Mouse (Mus musculus): ENCODE measurements around the gene Aes. TPM values are rescaled to one million over a fixed set of nuclear protein-coding genes. Genes with fewer than 3 reads are reported as not detected.

Gene Aes
- polyA plus RNA-seq, 1 experiment from 2014 or later, result 280 TPM

DNA sequence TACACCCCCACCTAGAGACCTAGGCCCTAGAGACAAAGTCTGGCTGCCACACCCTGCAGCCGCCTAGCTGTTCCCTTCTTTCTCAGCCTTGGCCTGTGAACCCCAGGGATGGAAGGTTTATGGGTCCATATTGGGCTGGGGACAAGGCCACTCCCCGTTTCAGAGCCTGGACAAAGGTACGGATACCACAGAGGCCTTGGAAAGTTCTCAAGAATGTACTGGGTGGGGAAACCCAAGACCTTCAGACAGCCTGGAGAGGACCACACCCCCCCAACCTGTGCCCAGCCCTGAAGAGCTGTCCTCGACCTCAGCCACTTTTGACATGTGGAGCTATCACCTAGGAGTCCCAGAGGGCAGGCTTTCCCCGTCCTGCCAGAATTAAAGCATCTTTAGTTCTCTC is 10.3 kb upstream of the Aes start:
- H3K4me2 ChIP-seq (replicated peaks; ENCODE audit: low read depth, low read length), result no peak overlapping the region
- no peaks in the 10 kb centered on the region for H3K36me3 ChIP-seq (ENCODE audit: control insufficient read depth, insufficient read depth, low read length)
- no peak for ATAC-seq (ENCODE audit: low FRiP score)
- no peak overlapping the region for H3K9ac ChIP-seq (ENCODE audit: low read depth, low read length)
- no peaks in the 10 kb centered on the region for H3K27me3 ChIP-seq (ENCODE audit: control insufficient read depth, insufficient read depth, low read length)
- H3K4me1 ChIP-seq (replicated peaks; ENCODE audit: control insufficient read depth, insufficient read depth, low read length), result peaks cover 4% of the 10 kb centered on the region
- no peak for DNase-seq (ENCODE audit: low spot score)
- no peak overlapping the region for H3K27ac ChIP-seq (ENCODE audit: low read depth, low read length)
- WGBS, result 66% methylated on average over 5 of the region's 5 CpGs
- no peaks in the 10 kb centered on the region for H3K9me3 ChIP-seq (ENCODE audit: control insufficient read depth, low read length)
- no peak overlapping the region for H3K4me3 ChIP-seq (ENCODE audit: low read depth, low read length)

GRCm38 (mm10) chr10:81550257-81550656 is 9.0 kb upstream of the Aes start:
- Histone ChIP-seq H3K36me3 (ENCODE audit: control insufficient read depth, insufficient read depth, low read length) (no peaks in the 10 kb centered on the region), H3K27me3 (ENCODE audit: control insufficient read depth, insufficient read depth, low read length) (no peaks in the 10 kb centered on the region), H3K9me3 (ENCODE audit: control insufficient read depth, low read length) (no peaks in the 10 kb centered on the region), H3K27ac (ENCODE audit: low read depth, low read length) (no peak overlapping the region), H3K4me3 (ENCODE audit: low read depth, low read length) (no peak overlapping the region), H3K4me2 (replicated peaks; ENCODE audit: low read depth, low read length) (no peak overlapping the region), H3K9ac (ENCODE audit: low read depth, low read length) (no peak overlapping the region), H3K4me1 (replicated peaks; ENCODE audit: control insufficient read depth, insufficient read depth, low read length) (no peaks in the 10 kb centered on the region)
- no peak for ATAC-seq (ENCODE audit: low FRiP score)
- DNase-seq (ENCODE audit: low spot score), result peak; percentile 82
- 13% methylated on average over 7 of the region's 7 CpGs for WGBS

- Histone ChIP-seq H3K27me3 (ENCODE audit: control insufficient read depth, insufficient read depth, low read length) (no peaks in the 10 kb centered on the region), H3K4me3 (ENCODE audit: low read depth, low read length) (no peak overlapping the region), H3K36me3 (ENCODE audit: control insufficient read depth, insufficient read depth, low read length) (no peaks in the 10 kb centered on the region), H3K27ac (ENCODE audit: low read depth, low read length) (no peak overlapping the region), H3K9me3 (ENCODE audit: control insufficient read depth, low read length) (no peaks in the 10 kb centered on the region), H3K9ac (ENCODE audit: low read depth, low read length) (no peak overlapping the region), H3K4me2 (replicated peaks; ENCODE audit: low read depth, low read length) (no peak overlapping the region), H3K4me1 (replicated peaks; ENCODE audit: control insufficient read depth, insufficient read depth, low read length) (no peaks in the 10 kb centered on the region)
- ATAC-seq (ENCODE audit: low FRiP score) (peak; percentile 64), DNase-seq (ENCODE audit: low spot score) (peak; percentile 82)
- WGBS, result 9% methylated on average over 12 of the region's 12 CpGs
Measured at GRCm38 (mm10) chr10:81551597-81552102, 7.6 kb upstream of the Aes start.

- Histone ChIP-seq H3K27me3 (ENCODE audit: control insufficient read depth, insufficient read depth, low read length) (no peaks in the 10 kb centered on the region), H3K9me3 (ENCODE audit: control insufficient read depth, low read length) (no peaks in the 10 kb centered on the region), H3K4me3 (ENCODE audit: low read depth, low read length) (no peak overlapping the region), H3K27ac (ENCODE audit: low read depth, low read length) (no peak overlapping the region), H3K4me2 (replicated peaks; ENCODE audit: low read depth, low read length) (no peak overlapping the region), H3K36me3 (ENCODE audit: control insufficient read depth, insufficient read depth, low read length) (no peaks in the 10 kb centered on the region), H3K9ac (ENCODE audit: low read depth, low read length) (no peak overlapping the region), H3K4me1 (replicated peaks; ENCODE audit: control insufficient read depth, insufficient read depth, low read length) (no peaks in the 10 kb centered on the region)
- DNase-seq (ENCODE audit: low spot score) (peak; percentile 47), ATAC-seq (ENCODE audit: low FRiP score) (no peak)
- WGBS, result 83% methylated on average over 5 of the region's 5 CpGs
Measured at GRCm38 (mm10) chr10:81553232-81553631, 6.1 kb upstream of the Aes start.

GRCm38 (mm10) chr10:81553807-81554755 is 5.2 kb upstream of the Aes start:
- H3K9me3 ChIP-seq (ENCODE audit: control insufficient read depth, low read length), result no peaks in the 10 kb centered on the region
- DNase-seq (ENCODE audit: low spot score) (no peak), ATAC-seq (ENCODE audit: low FRiP score) (no peak)
- 84% methylated on average over 6 of the region's 6 CpGs for WGBS
- H3K27ac ChIP-seq (ENCODE audit: low read depth, low read length), result no peak overlapping the region
- no peak overlapping the region for H3K9ac ChIP-seq (ENCODE audit: low read depth, low read length)
- H3K4me3 ChIP-seq (ENCODE audit: low read depth, low read length), result no peak overlapping the region
- H3K4me2 ChIP-seq (replicated peaks; ENCODE audit: low read depth, low read length), result no peak overlapping the region
- H3K36me3 ChIP-seq (ENCODE audit: control insufficient read depth, insufficient read depth, low read length), result no peaks in the 10 kb centered on the region
- no peaks in the 10 kb centered on the region for H3K27me3 ChIP-seq (ENCODE audit: control insufficient read depth, insufficient read depth, low read length)
- no peaks in the 10 kb centered on the region for H3K4me1 ChIP-seq (replicated peaks; ENCODE audit: control insufficient read depth, insufficient read depth, low read length)

GRCm38 (mm10) chr10:81556282-81556681 is 3.0 kb upstream of the Aes start:
- H3K9me3 ChIP-seq (ENCODE audit: control insufficient read depth, low read length), result no peaks in the 10 kb centered on the region
- no peak overlapping the region for H3K9ac ChIP-seq (ENCODE audit: low read depth, low read length)
- 72% methylated on average over 3 of the region's 3 CpGs for WGBS
- H3K36me3 ChIP-seq (ENCODE audit: control insufficient read depth, insufficient read depth, low read length), result no peaks in the 10 kb centered on the region
- H3K4me2 ChIP-seq (replicated peaks; ENCODE audit: low read depth, low read length), result no peak overlapping the region
- H3K4me1 ChIP-seq (replicated peaks; ENCODE audit: control insufficient read depth, insufficient read depth, low read length), result 0 out of 2 replicates have a peak, but pooled peaks cover 3% of the 10 kb centered on the region
- ATAC-seq (ENCODE audit: low FRiP score), result no peak
- no peaks in the 10 kb centered on the region for H3K27me3 ChIP-seq (ENCODE audit: control insufficient read depth, insufficient read depth, low read length)
- DNase-seq (ENCODE audit: low spot score), result no peak
- H3K27ac ChIP-seq (ENCODE audit: low read depth, low read length), result no peak overlapping the region
- no peak overlapping the region for H3K4me3 ChIP-seq (ENCODE audit: low read depth, low read length)

DNA sequence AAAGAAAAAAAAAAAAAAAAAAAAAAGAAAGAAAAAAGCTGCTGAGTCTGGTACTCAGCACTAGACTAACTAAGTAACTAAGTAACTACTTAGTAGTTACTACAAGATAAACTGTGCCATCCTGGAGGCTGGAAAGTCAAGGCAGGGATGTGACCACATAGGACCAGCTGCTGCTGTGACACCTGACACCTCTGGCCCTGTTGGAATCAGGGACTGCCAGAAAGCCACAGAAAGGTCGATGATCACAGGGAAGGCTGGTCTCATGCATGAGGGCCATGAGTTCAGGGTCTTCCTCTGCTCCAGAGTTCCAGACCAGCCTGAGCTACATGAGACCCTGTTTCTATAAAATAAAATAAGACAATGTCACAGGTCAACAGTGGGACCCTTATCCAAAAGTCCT is 1.8 kb upstream of the Aes start:
- Histone ChIP-seq H3K9ac (ENCODE audit: low read depth, low read length) (no peak overlapping the region), H3K4me1 (replicated peaks; ENCODE audit: control insufficient read depth, insufficient read depth, low read length) (peaks cover 6% of the 10 kb centered on the region; the same call in 1 of the 2 replicates), H3K4me2 (replicated peaks; ENCODE audit: low read depth, low read length) (no peak overlapping the region), H3K36me3 (ENCODE audit: control insufficient read depth, insufficient read depth, low read length) (no peaks in the 10 kb centered on the region), H3K27ac (ENCODE audit: low read depth, low read length) (no peak overlapping the region), H3K9me3 (ENCODE audit: control insufficient read depth, low read length) (no peaks in the 10 kb centered on the region), H3K4me3 (ENCODE audit: low read depth, low read length) (no peak overlapping the region), H3K27me3 (ENCODE audit: control insufficient read depth, insufficient read depth, low read length) (no peaks in the 10 kb centered on the region)
- ATAC-seq (ENCODE audit: low FRiP score), result no peak
- WGBS, result 27% methylated on average over 1 of the region's 1 CpGs
- DNase-seq (ENCODE audit: low spot score), result no peak

GRCm38 (mm10) chr10:81559627-81560539 is 595 bp downstream of the Aes start:
- Histone ChIP-seq H3K27me3 (ENCODE audit: control insufficient read depth, insufficient read depth, low read length) (peaks cover 4% of the 10 kb centered on the region; the same call in 1 of the 2 replicates), H3K27ac (ENCODE audit: low read depth, low read length) (peak overlapping the region; percentile 87), H3K36me3 (ENCODE audit: control insufficient read depth, insufficient read depth, low read length) (no peaks in the 10 kb centered on the region), H3K4me1 (replicated peaks; ENCODE audit: control insufficient read depth, insufficient read depth, low read length) (peaks cover 19% of the 10 kb centered on the region), H3K9me3 (ENCODE audit: control insufficient read depth, low read length) (no peaks in the 10 kb centered on the region), H3K4me3 (ENCODE audit: low read depth, low read length) (peak overlapping the region; percentile 90), H3K9ac (ENCODE audit: low read depth, low read length) (peak overlapping the region; percentile 99), H3K4me2 (replicated peaks; ENCODE audit: low read depth, low read length) (peak overlapping the region; percentile 92)
- DNase-seq (ENCODE audit: low spot score) (peak; percentile 48), ATAC-seq (ENCODE audit: low FRiP score) (peak; percentile 28)
- WGBS, result 3% methylated on average over 28 of the region's 36 CpGs

Measured in hindbrain, embryonic 11.5 days (tissue).